Mouse (Mus musculus) ES-Bruce4 (cell line): ENCODE results near the gene Chst4.

Source experiments
- CTCF ChIP-seq: IDR thresholded peaks from one replicate; pipeline ENCODE4 v1.8.1; 2011; ENCODE audit warnings: low read depth, low read length
- EP300 ChIP-seq: IDR thresholded peaks from 2 replicates; pipeline ENCODE4 v1.6.1; 2011; ENCODE audit warnings: low read depth, low read length; ENCODE audit not compliant: insufficient read depth
- POLR2A ChIP-seq: IDR thresholded peaks from one replicate; pipeline ENCODE4 v1.8.1; 2011; ENCODE audit warnings: low read length; ENCODE audit not compliant: insufficient read depth

- TF ChIP-seq EP300 (no peak), POLR2A (no peak), CTCF (no peak)
These were observed 25.2 kb upstream of the Chst4 start for GRCm38 (mm10) chr8:110064606-110065365.
